Mouse (Mus musculus): ENCODE data around the gene Cipc.

DNA sequence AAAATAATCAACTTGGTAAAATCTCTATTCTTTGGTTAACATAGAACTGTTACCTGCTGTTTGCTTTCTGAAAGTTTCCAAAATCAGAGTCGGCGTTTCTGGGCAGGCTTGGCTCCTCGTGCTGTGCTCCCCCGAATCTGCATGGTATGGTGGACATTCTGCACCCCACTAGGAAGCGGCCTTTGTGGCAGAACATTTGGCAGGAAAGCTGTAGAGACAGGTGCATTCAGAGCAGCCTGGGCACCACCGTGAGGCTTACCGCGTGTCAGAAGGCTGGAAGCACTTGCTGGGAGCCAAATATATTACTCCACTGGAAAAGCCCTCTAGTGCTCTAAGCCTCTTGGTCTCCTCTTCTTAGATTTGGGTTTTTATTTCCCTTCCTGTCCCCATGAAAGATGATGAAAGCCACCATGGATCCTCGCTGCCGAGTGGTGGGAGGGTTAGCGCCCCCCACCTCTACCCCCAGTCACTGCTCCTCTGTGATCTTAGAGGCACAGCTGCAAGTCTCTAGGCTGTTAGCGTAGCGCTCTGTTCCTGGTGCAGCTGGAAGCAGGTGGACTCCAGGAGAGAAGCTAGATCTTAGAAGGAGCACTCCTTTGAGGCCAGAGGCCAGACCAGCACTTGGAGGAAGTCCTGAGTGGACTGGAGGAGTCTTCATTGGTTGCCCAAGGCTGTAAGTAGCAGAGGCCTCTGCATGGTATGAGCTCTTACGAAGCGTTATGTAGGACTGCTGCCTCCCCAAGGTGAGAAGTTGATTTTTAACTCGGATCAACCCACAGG lies 17.6 kb downstream of the Cipc start:
- TF ChIP-seq CTCF (IDR thresholded peaks at IDR 0.05; ENCODE audit: low read depth, low read length), result no peak
- no peak for TF ChIP-seq GATA1 (IDR thresholded peaks at IDR 0.05; ENCODE audit: borderline replicate concordance, low read length)
